In the genomic region with DNA sequence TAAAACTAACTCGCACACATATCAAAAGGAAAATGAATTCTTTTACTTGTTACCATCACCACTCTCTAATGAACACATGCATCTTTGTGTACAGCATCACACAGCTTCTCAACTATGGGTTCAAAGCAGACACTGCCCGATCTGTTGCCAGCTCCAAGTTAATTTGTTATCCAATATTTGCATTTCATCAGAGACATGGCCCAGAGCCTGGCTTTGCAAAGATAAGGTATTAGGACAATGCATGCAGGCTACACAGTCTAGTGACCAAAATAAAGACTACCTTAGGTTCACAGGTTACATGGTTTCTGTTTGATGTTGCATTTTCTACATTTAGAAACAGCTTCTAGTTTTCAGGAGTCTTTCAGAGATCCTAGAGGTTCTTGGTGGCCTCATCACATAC, we compare ENCODE assay signal across 20 mouse cellular contexts.
"Had no signal": no experiment of that assay in that cellular context is flagged by ENCODE, and none has a peak within 500 bp of the region (broad histone marks: within the 10 kb centered on the region; RNA-seq: fewer than 3 reads in every experiment).

No protein-coding gene starts in this region.

- ATAC-seq: hindbrain, postnatal 0 days; midbrain, embryonic 16.5 days had no signal

- H3K9me3 ChIP-seq: midbrain, embryonic 12.5 days; neural tube, embryonic 13.5 days; stomach, embryonic 15.5 days had no signal

- H3K4me1 ChIP-seq: limb, embryonic 13.5 days; megakaryocyte, embryonic 14.5 days; midbrain, embryonic 12.5 days; neural tube, embryonic 13.5 days; stomach, embryonic 15.5 days had no signal

- H3K27me3 ChIP-seq: limb, embryonic 13.5 days; megakaryocyte, embryonic 14.5 days; midbrain, embryonic 12.5 days; neural tube, embryonic 13.5 days; stomach, embryonic 15.5 days had no signal

- H3K4me2 ChIP-seq: limb, embryonic 13.5 days; lung, embryonic 14.5 days; midbrain, embryonic 12.5 days; neural tube, embryonic 13.5 days; stomach, embryonic 15.5 days had no signal

- H3K27ac ChIP-seq: hindbrain, postnatal 0 days; kidney, postnatal 0 days; layer of hippocampus, adult 2 months; limb, embryonic 13.5 days; macrophage; midbrain, embryonic 12.5 days; neural tube, embryonic 13.5 days; stomach, embryonic 15.5 days had no signal

- H3K36me3 ChIP-seq: limb, embryonic 13.5 days; midbrain, embryonic 12.5 days; neural tube, embryonic 13.5 days; stomach, embryonic 15.5 days had no signal

- H3K4me3 ChIP-seq: layer of hippocampus, adult 2 months; limb, embryonic 13.5 days; megakaryocyte, embryonic 14.5 days; midbrain, embryonic 12.5 days; neural tube, embryonic 13.5 days; stomach, embryonic 15.5 days had no signal

- DNase-seq: kidney, adult 11 months; kidney, adult 9 months; kidney, postnatal 4 days; left cerebral cortex, postnatal 4 days; lung, embryonic 14.5 days; retina, postnatal 1 day; right cerebral cortex, postnatal 4 days; spleen, adult 18-20 months; thymus, adult 2 months; thymus, postnatal 25 days had no signal

- H3K9ac ChIP-seq: limb, embryonic 13.5 days; lung, embryonic 14.5 days; midbrain, embryonic 12.5 days; neural tube, embryonic 13.5 days; stomach, embryonic 15.5 days had no signal
